Mouse (Mus musculus) bone marrow macrophage, adult 2 months (primary cell): ENCODE measurements around the gene Gse1.

Experiments used
- CTCF ChIP-seq: IDR thresholded peaks from 2 replicates; pipeline ENCODE4 v1.5.1; 2012; ENCODE audit warnings: low read depth, mild to moderate bottlenecking, low read length, moderate library complexity
- POLR2A ChIP-seq: IDR thresholded peaks from 2 replicates; pipeline ENCODE4 v1.6.1; 2012; ENCODE audit warnings: mild to moderate bottlenecking, low read depth, low read length, borderline replicate concordance

- TF ChIP-seq CTCF (peak; percentile 67), POLR2A (no peak)
Observed at GRCm38 (mm10) chr8:120599504-120599903, 371.2 kb downstream of the Gse1 start.
